In the genomic region with DNA sequence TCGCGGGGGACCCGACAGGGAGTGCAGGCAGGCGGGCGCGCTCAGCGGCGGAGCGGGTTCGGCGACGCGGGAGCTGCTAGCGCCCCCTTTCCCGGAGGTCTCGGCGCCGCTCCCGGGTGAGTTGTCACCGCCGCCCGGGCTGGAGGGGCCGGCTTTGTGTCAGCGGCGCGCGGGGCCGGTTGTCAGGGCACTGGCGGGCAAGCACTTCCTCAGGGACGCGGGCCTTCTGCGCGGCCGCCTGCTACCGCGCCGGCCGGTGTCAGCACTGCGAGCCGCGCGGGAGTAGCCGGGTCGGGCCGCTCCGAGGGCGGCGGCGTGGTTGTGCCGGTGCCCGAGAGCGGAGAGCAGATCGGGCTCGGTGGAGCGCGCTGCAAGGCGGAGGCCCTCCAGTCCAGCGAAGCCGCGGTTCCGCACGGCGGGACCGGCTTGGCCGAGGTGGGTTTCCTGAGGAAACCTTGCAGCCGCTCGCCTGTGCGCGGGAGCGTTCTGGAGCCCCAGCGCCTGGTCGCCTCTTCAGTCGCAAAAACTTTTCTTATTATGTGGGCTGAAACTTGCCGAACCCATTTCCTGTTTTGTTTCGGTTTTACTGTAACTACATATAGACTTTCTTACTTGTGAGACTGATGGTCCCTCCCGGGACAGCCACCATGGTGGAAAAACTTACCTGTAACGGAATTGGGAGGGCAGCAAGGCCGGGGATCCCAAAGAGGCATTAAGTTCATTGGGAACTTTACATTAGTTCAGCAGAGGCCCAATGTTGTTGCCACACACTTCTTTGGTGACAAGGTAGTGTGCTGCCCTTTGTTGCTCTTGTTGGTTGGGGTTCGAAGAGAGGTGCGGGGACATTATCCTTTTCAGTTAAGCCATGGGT, we compare ENCODE assay signal across 8 mouse cellular contexts. TPM values are rescaled to one million over a fixed set of nuclear protein-coding genes. Genes with fewer than 3 reads are reported as not detected.
DNase-seq lines count a peak whose midpoint lies in the region; ATAC-seq and TF ChIP-seq lines count a peak whose summit lies in the region.

No protein-coding gene starts in this region.

- H3K27me3 ChIP-seq in G1E (ENCODE audit: insufficient read depth, low read length) (no peaks in the 10 kb centered on the region; the same call in 1 of the 2 replicates), myocyte (ENCODE audit: control insufficient read depth, insufficient read depth, insufficient read length) (no peaks in the 10 kb centered on the region)
- no peaks in the 10 kb centered on the region for H3K27me3 ChIP-seq in forebrain, embryonic 16.5 days (replicated peaks; ENCODE audit: control insufficient read depth, insufficient read depth, low read length)
- H3K27me3 ChIP-seq in limb, embryonic 14.5 days (ENCODE audit: control insufficient read depth, insufficient read depth, low read length) = no peaks in the 10 kb centered on the region

- no peak for TF ChIP-seq CTCF in G1E (IDR thresholded peaks at IDR 0.05; ENCODE audit: low read depth, low read length)

- peak overlapping the region; percentile 88 for H3K4me2 ChIP-seq in forebrain, embryonic 16.5 days (ENCODE audit: low read length)
- H3K4me2 ChIP-seq in limb, embryonic 14.5 days (replicated peaks; ENCODE audit: low read depth, low read length, severe bottlenecking) = peak overlapping the region; percentile 62
- H3K4me2 ChIP-seq in myocyte (ENCODE audit: low read depth) = peak overlapping the region; percentile 93

- H3K27ac ChIP-seq in forebrain, embryonic 16.5 days (ENCODE audit: low read length) = peak overlapping the region; percentile 99
- peak overlapping the region; percentile 94 for H3K27ac ChIP-seq in limb, embryonic 14.5 days (replicated peaks; ENCODE audit: low read depth, low read length)

- TF ChIP-seq POLR2A in limb, embryonic 14.5 days (IDR thresholded peaks at IDR 0.05; ENCODE audit: borderline replicate concordance, extremely low read depth, insufficient read depth, insufficient read length) = no peak
- TF ChIP-seq POLR2A in myocyte (IDR thresholded peaks at IDR 0.05; ENCODE audit: insufficient read length, low read depth) = no peak

- peaks cover 64% of the 10 kb centered on the region for H3K4me1 ChIP-seq in G1E (ENCODE audit: insufficient read depth, low read depth, low read length)
- peaks cover 23% of the 10 kb centered on the region for H3K4me1 ChIP-seq in forebrain, embryonic 16.5 days (replicated peaks; ENCODE audit: control insufficient read depth, insufficient read depth, low read length)
- peaks cover 10% of the 10 kb centered on the region for H3K4me1 ChIP-seq in limb, embryonic 14.5 days (ENCODE audit: control insufficient read depth, insufficient read depth, low read length)

- WGBS in forebrain, embryonic 16.5 days = under 1% methylated on average over 54 of the region's 80 CpGs
- WGBS in limb, embryonic 14.5 days = under 1% methylated on average over 67 of the region's 80 CpGs

- no peaks in the 10 kb centered on the region for H3K9me3 ChIP-seq in G1E (replicated peaks)
- H3K9me3 ChIP-seq in forebrain, embryonic 16.5 days (ENCODE audit: control insufficient read depth, low read length) = no peaks in the 10 kb centered on the region
- H3K9me3 ChIP-seq in limb, embryonic 14.5 days (ENCODE audit: control insufficient read depth, low read length) = no peaks in the 10 kb centered on the region

- H3K36me3 ChIP-seq in G1E (replicated peaks) (peaks cover 33% of the 10 kb centered on the region), myocyte (ENCODE audit: control insufficient read depth, insufficient read depth) (no peaks in the 10 kb centered on the region)
- H3K36me3 ChIP-seq in forebrain, embryonic 16.5 days (ENCODE audit: control insufficient read depth, insufficient read depth) = no peaks in the 10 kb centered on the region
- H3K36me3 ChIP-seq in limb, embryonic 14.5 days (ENCODE audit: control insufficient read depth, insufficient read depth, low read length) = no peaks in the 10 kb centered on the region

- H3ac ChIP-seq in myocyte (ENCODE audit: control insufficient read depth, insufficient read length) = peak overlapping the region; percentile 64

- peaks cover 51% of the 10 kb centered on the region for H3K79me2 ChIP-seq in myocyte (ENCODE audit: control insufficient read depth, insufficient read depth)

- peak; percentile 61 for DNase-seq in cerebellum, adult 9-10 months
- DNase-seq in cerebellum, postnatal 25 days = no peak
- DNase-seq in G1E (ENCODE audit: low spot score) = peak; percentile 40
- DNase-seq in limb, embryonic 14.5 days (ENCODE audit: low spot score) = no peak
- no peak for DNase-seq in layer of hippocampus, postnatal 14 days (ENCODE audit: low spot score in 2 of 2)
- no peak for DNase-seq in right cerebral cortex, postnatal 4 days

- H3K4me3 ChIP-seq in G1E (ENCODE audit: low read depth, low read length) (peak overlapping the region; percentile 92), myocyte (peak overlapping the region; percentile 89)
- H3K4me3 ChIP-seq in forebrain, embryonic 16.5 days (replicated peaks; ENCODE audit: low read length) = peak overlapping the region; percentile 79
- H3K4me3 ChIP-seq in limb, embryonic 14.5 days (replicated peaks; ENCODE audit: low read length) = peak overlapping the region; percentile 94

- peak overlapping the region; percentile 85 for H3K9ac ChIP-seq in forebrain, embryonic 16.5 days (replicated peaks; ENCODE audit: low read depth, low read length)
- peak overlapping the region; percentile 79 for H3K9ac ChIP-seq in limb, embryonic 14.5 days (ENCODE audit: low read depth, low read length, severe bottlenecking)

- ATAC-seq in G1E (ENCODE audit: extremely low read depth, insufficient number of reproducible peaks, low FRiP score, poor library complexity, severe bottlenecking) = no peak
- ATAC-seq in forebrain, embryonic 16.5 days = peak; percentile 83; the same call in 1 of the 2 replicates
- ATAC-seq in limb, embryonic 14.5 days (ENCODE audit: low FRiP score, low read depth) = no peak; the same call in 1 of the 2 replicates

TF ChIP-seq in myocyte, 11 proteins besides CTCF, POLR2A, EP300 and RAD21:
- TF ChIP-seq USF1 (IDR thresholded peaks at IDR 0.05; ENCODE audit: low read depth) (no peak), TCF12 (IDR thresholded peaks at IDR 0.05; ENCODE audit: insufficient read depth, poor library complexity, severe bottlenecking) (no peak), POLR2AphosphoS2 (IDR thresholded peaks at IDR 0.05; ENCODE audit: insufficient read length, low read depth) (no peak), MYOD1 (IDR thresholded peaks at IDR 0.05; ENCODE audit: control insufficient read depth in 1 of 3, insufficient read length in 2 of 3, low read depth in 2 of 3) (no peak)
TF ChIP-seq in myocyte: peak in this region for 0.

RNA-seq across cellular contexts. Expression of gene Susd6, which starts 0.6 kb away (rescaled TPM):
- total RNA-seq in G1E (2014; fragmentation: Nextera tagmentation) (123 and 135 TPM in 2 replicates), G1E (2017) (66.4 and 66.6 TPM in 2 replicates)
- polyA plus RNA-seq in G1E (2012) (24.0 and 29.6 TPM in 2 replicates), myocyte (2012; fragmentation: generic; extraction: Trizol) (64.0 TPM)
- polyA plus RNA-seq in forebrain, embryonic 16.5 days (2015; fragmentation: Nextera tagmentation; extraction: Ambion mirVana) = 14.3 and 14.4 TPM in 2 replicates
- 28.6 and 32.2 TPM in 2 replicates for polyA plus RNA-seq in limb, embryonic 14.5 days (2012; rRNA removed)
- 22.3 and 24.9 TPM in 2 replicates for polyA plus RNA-seq in limb, embryonic 14.5 days (2014; fragmentation: Nextera tagmentation; extraction: Ambion mirVana)
- 10 to 100 TPM; 54.3 TPM for total RNA-seq in layer of hippocampus, postnatal 14 days (2021)

RNA-seq across cellular contexts. Expression of gene Ccdc177, which starts 30.4 kb away (rescaled TPM):
- not detected in 2 replicates for total RNA-seq in G1E (2014; fragmentation: Nextera tagmentation)
- total RNA-seq in G1E (2017) = 0.06 and 0.11 TPM in 2 replicates
- polyA plus RNA-seq in G1E (2012) = not detected in 2 replicates
- polyA plus RNA-seq in forebrain, embryonic 16.5 days (2015; fragmentation: Nextera tagmentation; extraction: Ambion mirVana) = 4.3 and 4.5 TPM in 2 replicates
- polyA plus RNA-seq in limb, embryonic 14.5 days (2012; rRNA removed) = 0.08 and 0.10 TPM in 2 replicates
- polyA plus RNA-seq in limb, embryonic 14.5 days (2014; fragmentation: Nextera tagmentation; extraction: Ambion mirVana) = 0.04 and 0.07 TPM in 2 replicates
- not detected for polyA plus RNA-seq in myocyte (2012; fragmentation: generic; extraction: Trizol)
- 10 to 100 TPM; 18.5 to 18.7 TPM for total RNA-seq in layer of hippocampus, postnatal 14 days (2021)

Comparison
In these comparisons a context has a peak if more than half of its experiments do, and no peak if none do; other contexts are left out.
1. DNase-seq: peak in cerebellum, adult 9-10 months (single experiment) and G1E (single experiment); none in cerebellum, postnatal 25 days (0 of 2), limb, embryonic 14.5 days (single experiment), layer of hippocampus, postnatal 14 days (0 of 2) and right cerebral cortex, postnatal 4 days (single experiment).
2. Peak in every context shown above with its lines, with median percentiles within 50 percentile points of each other: H3K4me3 ChIP-seq and H3K4me2 ChIP-seq.